Mouse (Mus musculus): ENCODE data around the gene Psen2.

The Psen2 gene

DNA sequence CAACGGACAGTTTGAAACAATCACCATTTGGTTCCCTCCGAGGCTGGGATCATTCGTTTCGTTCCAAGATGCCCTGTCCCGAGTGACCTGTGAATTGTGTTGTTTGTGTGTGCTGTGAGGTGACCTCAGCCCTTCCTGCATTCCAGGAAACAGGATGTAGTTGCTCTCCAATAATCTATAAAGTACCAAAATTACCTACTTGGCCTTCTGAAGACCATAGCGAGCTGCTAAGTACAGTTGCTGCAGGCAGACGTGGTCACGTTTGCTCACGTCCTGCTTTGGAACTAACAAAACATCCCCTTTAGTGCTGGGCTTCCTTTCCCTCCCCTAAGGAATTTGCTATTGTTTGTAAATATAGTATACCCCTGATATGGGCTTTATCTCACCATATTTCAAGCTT, 14.3 kb upstream of the Psen2 start:
- in situ Hi-C loops (cut with MboI; ENCODE audit: low sequenced_read_pairs) = no loop called here

- in situ Hi-C loops (cut with MboI; ENCODE audit: low sequenced_read_pairs) = loop anchor here (25.0 kb wide), 1 partner anchor 262 kb away; no protein-coding TSS in a partner anchor
These were observed 11.6 kb upstream of the Psen2 start for GRCm38 (mm10) chr1:180274725-180275308.

DNA sequence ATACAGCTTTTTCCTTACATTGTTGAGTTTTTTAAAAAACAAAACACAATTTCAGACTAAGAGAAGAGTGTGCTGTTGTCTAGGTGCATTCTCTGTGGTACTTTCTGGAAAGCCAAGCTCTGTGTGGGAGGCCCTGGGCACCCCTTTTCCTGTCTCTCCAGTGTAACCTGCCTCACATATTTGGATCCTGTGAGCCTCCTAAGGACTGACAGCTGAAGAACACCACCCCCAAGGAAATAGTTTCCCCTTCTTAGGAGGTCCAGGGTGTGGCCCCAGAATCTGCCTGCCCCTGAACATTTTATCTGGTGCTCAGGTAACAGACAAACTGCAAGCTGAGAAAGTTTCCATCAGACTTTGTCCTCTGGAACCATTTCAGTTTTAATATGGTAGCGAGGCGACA, 5.8 kb upstream of the Psen2 start:
- in situ Hi-C loops (cut with MboI; ENCODE audit: low sequenced_read_pairs) = loop anchor here (25.0 kb wide), 1 partner anchor 268 kb away; no protein-coding TSS in a partner anchor

- in situ Hi-C loops (cut with MboI; ENCODE audit: low sequenced_read_pairs) = loop anchor here (25.0 kb wide), 1 partner anchor 269 kb away; no protein-coding TSS in a partner anchor
These were observed 5.2 kb upstream of the Psen2 start for GRCm38 (mm10) chr1:180268249-180269031.

- in situ Hi-C loops (cut with MboI; ENCODE audit: low sequenced_read_pairs) = loop anchor here (25.0 kb wide), 1 partner anchor 270 kb away; no protein-coding TSS in a partner anchor
These were observed 3.9 kb upstream of the Psen2 start for GRCm38 (mm10) chr1:180267151-180267550.

DNA sequence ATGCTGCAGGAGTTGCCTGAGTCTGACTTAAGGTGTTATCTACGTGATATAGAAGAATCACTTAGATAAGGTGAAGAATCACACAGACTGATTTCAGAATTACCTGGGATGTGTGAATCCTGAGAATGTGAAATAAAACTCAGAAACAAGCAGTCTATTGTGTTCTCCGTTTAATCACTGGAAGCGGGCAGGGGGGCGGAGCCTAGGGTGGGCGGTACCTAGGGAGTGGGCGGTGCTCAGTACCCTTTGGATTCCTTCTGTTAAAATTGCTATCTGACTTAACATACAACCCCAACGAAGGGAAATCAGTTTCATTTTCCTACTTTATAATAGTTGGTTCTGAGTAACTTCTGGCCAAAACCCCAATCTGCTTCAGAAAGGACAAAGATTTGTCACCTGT, 2.2 kb upstream of the Psen2 start:
- in situ Hi-C loops (cut with MboI; ENCODE audit: low sequenced_read_pairs) = loop anchor here (25.0 kb wide), 1 partner anchor 272 kb away; no protein-coding TSS in a partner anchor

DNA sequence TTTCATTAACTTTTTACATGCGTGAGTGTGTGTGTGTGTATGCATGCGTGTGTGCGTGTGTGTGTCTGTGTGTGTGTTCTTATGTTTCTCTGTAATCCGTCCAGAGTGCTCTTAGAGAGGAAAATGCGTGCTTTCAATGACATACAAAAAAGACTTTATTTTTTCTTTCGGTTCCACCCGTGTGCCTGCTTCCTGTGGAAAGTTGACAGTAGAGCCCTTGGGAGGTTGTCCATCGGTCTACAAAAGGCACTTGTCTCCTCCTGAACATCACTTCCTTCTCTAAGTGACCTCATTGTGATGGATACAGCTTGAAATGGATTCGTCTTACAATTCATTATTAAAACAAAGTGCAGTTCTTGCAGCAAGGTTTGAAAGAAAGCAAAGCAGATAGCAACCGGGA, 1.6 kb upstream of the Psen2 start:
- in situ Hi-C loops (cut with MboI; ENCODE audit: low sequenced_read_pairs) = loop anchor here (5.0 to 25.0 kb wide), 2 partner anchors 142 to 272 kb away; no protein-coding TSS in a partner anchor

DNA sequence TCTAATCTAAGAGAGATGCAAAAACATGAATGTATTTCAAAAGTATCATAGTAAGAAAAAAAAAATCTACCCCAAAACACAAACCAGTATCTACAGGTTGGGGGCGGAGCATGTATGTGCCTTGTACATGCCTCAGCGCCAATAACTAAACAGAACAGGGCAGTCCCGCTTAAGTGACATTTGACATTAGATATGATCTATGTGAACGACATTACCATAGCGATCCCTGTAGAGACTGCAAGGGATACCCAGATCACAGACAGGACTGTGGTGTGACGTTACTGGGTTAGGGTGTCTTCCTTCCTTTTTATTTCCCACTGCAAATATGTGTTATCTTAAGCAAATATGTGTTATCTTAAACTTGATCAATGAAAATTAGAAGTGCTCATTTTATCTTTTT, 1.2 kb upstream of the Psen2 start:
- in situ Hi-C loops (cut with MboI; ENCODE audit: low sequenced_read_pairs) = loop anchor here (5.0 to 25.0 kb wide), 2 partner anchors 143 to 273 kb away; no protein-coding TSS in a partner anchor

DNA sequence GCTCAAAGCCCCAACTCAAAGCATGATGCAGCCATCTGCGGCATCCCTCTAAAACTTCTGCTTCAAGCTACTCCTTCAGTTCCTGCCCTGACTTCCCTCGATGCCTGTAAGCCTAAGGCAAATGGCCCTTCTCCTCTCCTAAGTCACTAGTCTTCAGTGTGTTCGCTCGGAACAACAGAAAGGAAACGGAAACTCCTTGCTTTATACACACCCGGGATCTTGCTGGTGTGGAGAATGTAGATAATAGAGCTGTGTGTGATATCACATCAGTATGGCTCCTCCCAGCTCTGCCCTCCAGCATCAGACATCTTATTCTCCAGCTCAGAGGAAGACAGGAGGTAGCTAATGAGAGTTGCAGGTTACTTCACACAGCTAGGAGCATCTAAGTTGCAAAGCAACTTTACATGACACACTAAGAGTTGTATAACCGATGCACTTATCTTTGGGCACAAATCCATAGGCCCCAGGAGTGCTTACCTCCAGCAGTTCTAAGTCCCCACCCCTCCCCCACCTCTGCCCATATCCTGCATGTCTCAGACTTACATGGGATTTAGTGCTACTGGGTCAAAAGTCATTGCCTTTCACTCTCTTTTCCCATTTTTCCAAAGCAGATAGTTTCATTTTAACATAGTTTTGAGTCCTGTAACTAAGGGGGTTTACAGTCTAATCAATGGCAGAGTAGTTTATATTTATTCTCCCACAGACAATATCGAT, 1.2 kb downstream of the Psen2 start:
- in situ Hi-C loops (cut with MboI; ENCODE audit: low sequenced_read_pairs) = loop anchor here (5.0 to 25.0 kb wide), 2 partner anchors 145 to 275 kb away; no protein-coding TSS in a partner anchor

DNA sequence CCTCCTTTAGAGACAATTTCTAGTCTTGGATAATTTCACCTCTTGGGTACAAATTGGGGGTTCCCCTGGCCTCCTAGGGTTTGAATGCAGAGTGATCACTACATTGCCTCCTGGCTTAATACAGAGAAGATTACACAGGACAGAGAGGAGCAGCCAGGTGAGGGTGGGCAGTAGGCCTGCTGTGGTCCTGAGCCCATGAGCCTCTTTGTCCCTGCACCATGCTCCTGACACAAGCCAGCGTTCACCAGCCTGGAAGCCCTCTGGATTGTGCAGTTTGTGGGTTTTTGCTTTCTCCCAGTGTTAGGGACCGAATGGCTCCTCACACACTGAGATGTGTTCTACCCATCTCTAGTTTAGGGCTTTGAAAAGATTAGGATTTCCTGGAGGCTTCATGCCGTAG, 1.8 kb downstream of the Psen2 start:
- in situ Hi-C loops (cut with MboI; ENCODE audit: low sequenced_read_pairs) = loop anchor here (5.0 to 25.0 kb wide), 2 partner anchors 146 to 276 kb away; no protein-coding TSS in a partner anchor

DNA sequence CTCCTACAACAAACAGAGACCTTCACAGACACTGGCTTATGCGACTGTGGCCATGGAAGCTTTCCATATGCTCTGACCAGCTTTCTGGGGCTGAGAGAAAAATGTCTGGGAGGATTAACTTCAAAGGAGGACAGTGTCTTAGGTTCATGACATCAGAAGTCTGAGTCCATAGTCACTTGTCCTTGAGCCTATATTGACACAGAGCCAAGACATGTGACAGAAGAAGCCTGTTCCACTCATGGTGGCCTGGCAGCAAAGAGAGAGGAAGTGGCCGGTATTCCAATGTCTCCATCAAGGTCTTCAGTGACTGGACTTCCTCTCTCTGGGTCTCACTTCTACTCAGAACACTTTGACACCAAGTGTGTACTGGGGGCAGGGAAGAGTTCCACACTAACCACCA, 2.4 kb downstream of the Psen2 start:
- in situ Hi-C loops (cut with MboI; ENCODE audit: low sequenced_read_pairs) = loop anchor here (5.0 to 25.0 kb wide), 2 partner anchors 146 to 276 kb away; no protein-coding TSS in a partner anchor

- in situ Hi-C loops (cut with MboI; ENCODE audit: low sequenced_read_pairs) = loop anchor here (5.0 to 25.0 kb wide), 2 partner anchors 148 to 278 kb away; no protein-coding TSS in a partner anchor
These were observed 3.5 kb downstream of the Psen2 start for GRCm38 (mm10) chr1:180259753-180260152.

DNA sequence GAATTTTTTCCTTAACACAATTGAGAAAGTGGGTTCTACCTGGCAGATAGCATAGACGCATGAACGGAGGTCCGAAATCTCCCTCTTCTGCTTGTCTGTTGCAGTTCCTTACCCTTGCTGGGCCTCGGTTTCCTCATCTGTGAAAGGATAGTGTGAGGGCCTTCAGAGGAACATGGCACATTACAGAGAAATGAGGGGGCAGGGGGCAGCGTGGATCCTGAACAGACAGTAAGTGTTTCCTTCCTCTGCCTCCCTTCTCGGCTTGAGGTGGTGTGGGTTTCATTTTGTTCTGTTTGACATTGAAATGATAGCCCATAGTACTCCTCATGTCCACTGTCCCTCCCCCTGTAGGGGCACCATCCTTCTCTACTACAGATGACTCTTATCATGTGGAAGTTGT, 5.8 kb downstream of the Psen2 start:
- in situ Hi-C loops (cut with MboI; ENCODE audit: low sequenced_read_pairs) = loop anchor here (25.0 kb wide), 1 partner anchor 280 kb away; no protein-coding TSS in a partner anchor

- in situ Hi-C loops (cut with MboI; ENCODE audit: low sequenced_read_pairs) = loop anchor here (25.0 kb wide), 1 partner anchor 280 kb away; no protein-coding TSS in a partner anchor
These were observed 6.4 kb downstream of the Psen2 start for GRCm38 (mm10) chr1:180256866-180257265.

GRCm38 (mm10) chr1:180256138-180256674, 7.0 kb downstream of the Psen2 start:
- in situ Hi-C loops (cut with MboI; ENCODE audit: low sequenced_read_pairs) = loop anchor here (25.0 kb wide), 1 partner anchor 281 kb away; no protein-coding TSS in a partner anchor

GRCm38 (mm10) chr1:180255294-180256117, 7.7 kb downstream of the Psen2 start:
- in situ Hi-C loops (cut with MboI; ENCODE audit: low sequenced_read_pairs) = loop anchor here (25.0 kb wide), 1 partner anchor 282 kb away; no protein-coding TSS in a partner anchor

GRCm38 (mm10) chr1:180254316-180254715, 8.9 kb downstream of the Psen2 start:
- in situ Hi-C loops (cut with MboI; ENCODE audit: low sequenced_read_pairs) = loop anchor here (25.0 kb wide), 1 partner anchor 283 kb away; no protein-coding TSS in a partner anchor

DNA sequence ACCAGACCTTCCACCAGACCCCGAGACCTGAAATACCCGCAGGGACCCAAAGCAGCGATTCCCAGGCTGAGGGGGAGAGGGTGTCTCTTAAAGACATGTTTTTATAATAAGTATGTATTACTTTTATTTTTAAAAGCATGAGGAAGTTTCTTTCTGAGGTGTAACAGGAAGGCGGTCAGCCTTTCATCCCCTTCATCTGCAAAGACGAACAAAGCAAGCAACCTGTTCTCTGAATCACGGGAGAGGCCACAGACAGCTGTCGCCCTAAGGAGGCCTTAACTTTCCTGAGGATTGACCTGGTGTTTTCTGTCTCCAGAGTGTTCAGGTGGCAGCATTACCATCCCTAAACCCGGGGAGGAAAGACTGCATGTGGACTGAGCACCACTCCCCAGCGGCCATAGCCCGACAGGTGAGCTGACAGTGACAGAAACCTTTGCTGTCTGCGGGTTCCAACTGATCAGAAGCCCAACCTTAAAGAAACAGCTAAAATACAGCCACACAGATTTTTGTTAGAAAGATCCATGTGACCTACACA, 10.5 kb downstream of the Psen2 start:
- in situ Hi-C loops (cut with MboI; ENCODE audit: low sequenced_read_pairs) = loop anchor here (25.0 kb wide), 1 partner anchor 285 kb away; no protein-coding TSS in a partner anchor
